Mouse (Mus musculus): ENCODE data around the gene Hhat. TPM values are rescaled to one million over a fixed set of nuclear protein-coding genes. Genes with fewer than 3 reads are reported as not detected.
A peak's percentile ranks its signal among the peaks of the same experiment; 100 is the strongest.

The Hhat gene
- total and polyA plus RNA-seq, 3 experiments, result 0.21 to 1.2 (median 1.1) TPM

GRCm38 (mm10) chr1:192520836-192521435 is 250.1 kb downstream of the Hhat start:
- Histone ChIP-seq H3K4me2 (ENCODE audit: insufficient read depth, low read depth, poor library complexity, severe bottlenecking) (no peak overlapping the region), H3K9me3 (replicated peaks; ENCODE audit: low read length) (no peaks in the 10 kb centered on the region), H3K79me2 (replicated peaks; ENCODE audit: control insufficient read depth, extremely low read depth, insufficient read depth, poor library complexity, severe bottlenecking) (no peaks in the 10 kb centered on the region), H3K4me3 (replicated peaks in 1 of 3; ENCODE audit: low read depth in 2 of 3, low read length in 2 of 3, poor library complexity in 1 of 3) (no peak overlapping the region), H3K4me1 (ENCODE audit: control insufficient read depth in 1 of 2, insufficient read depth in 2 of 2) (peaks cover 0 to 8% of the 10 kb centered on the region in 2 experiments; a peak in 2 of 4 replicates), H3K27me3 (replicated peaks) (peaks cover 32% of the 10 kb centered on the region), H3K27ac (ENCODE audit: insufficient read depth, low read depth) (no peak overlapping the region), H3K36me3 (replicated peaks in 1 of 2; ENCODE audit: control insufficient read depth in 1 of 2, insufficient read depth in 1 of 2, low read length in 1 of 2) (no peaks in the 10 kb centered on the region), H3K9ac (ENCODE audit: insufficient read depth, low read depth) (no peak overlapping the region)
- dilution Hi-C loops (cut with MboI; ENCODE audit: extremely low pct_ligation_motif_present, extremely low pct_unique_long_range_greater_than_20kb, low sequenced_read_pairs), result no loop called here
- DNase-seq (ENCODE audit: extremely low read depth), result no peak
- in situ Hi-C loops (cut with MboI; ENCODE audit: low pct_ligation_motif_present, low pct_unique_long_range_greater_than_20kb, low sequenced_read_pairs), result no loop called here
- no peak for TF ChIP-seq KAT2A (IDR thresholded peaks at IDR 0.05; ENCODE audit: insufficient replicate concordance, low read length)
- TF ChIP-seq GABPA (IDR thresholded peaks at IDR 0.05; ENCODE audit: insufficient replicate concordance, low read depth, low read length), result no peak
- TF ChIP-seq MAFK (IDR thresholded peaks at IDR 0.05; ENCODE audit: insufficient replicate concordance, low read length), result no peak
- no peak for TF ChIP-seq MXI1 (IDR thresholded peaks at IDR 0.05; ENCODE audit: low read depth, low read length)
- no peak for TF ChIP-seq JUN (IDR thresholded peaks at IDR 0.05; ENCODE audit: insufficient read depth, low read depth, low read length)
- no peak for TF ChIP-seq RCOR1 (conservative IDR thresholded peaks at IDR 0.05; ENCODE audit: low read depth, low read length)
- TF ChIP-seq MAZ (IDR thresholded peaks at IDR 0.05; ENCODE audit: low read depth, low read length), result no peak
- TF ChIP-seq SMC3 (IDR thresholded peaks at IDR 0.05; ENCODE audit: low read depth, low read length), result no peak
- TF ChIP-seq MYC (IDR thresholded peaks at IDR 0.05; ENCODE audit: low read depth, low read length), result no peak

- H3K9me3 ChIP-seq (replicated peaks; ENCODE audit: low read length), result no peaks in the 10 kb centered on the region
- no peak overlapping the region for H3K27ac ChIP-seq (ENCODE audit: insufficient read depth, low read depth)
- no peak overlapping the region for H3K4me3 ChIP-seq (replicated peaks in 1 of 3; ENCODE audit: low read depth in 2 of 3, low read length in 2 of 3, poor library complexity in 1 of 3)
- dilution Hi-C loops (cut with MboI; ENCODE audit: extremely low pct_ligation_motif_present, extremely low pct_unique_long_range_greater_than_20kb, low sequenced_read_pairs), result no loop called here
- no peak overlapping the region for H3K9ac ChIP-seq (ENCODE audit: insufficient read depth, low read depth)
- DNase-seq (ENCODE audit: extremely low read depth), result no peak
- H3K27me3 ChIP-seq (replicated peaks), result peaks cover 25% of the 10 kb centered on the region
- H3K36me3 ChIP-seq (replicated peaks in 1 of 2; ENCODE audit: control insufficient read depth in 1 of 2, insufficient read depth in 1 of 2, low read length in 1 of 2), result no peaks in the 10 kb centered on the region
- peaks cover 0 to 8% of the 10 kb centered on the region in 2 experiments; a peak in 2 of 4 replicates for H3K4me1 ChIP-seq (ENCODE audit: control insufficient read depth in 1 of 2, insufficient read depth in 2 of 2)
- H3K79me2 ChIP-seq (replicated peaks; ENCODE audit: control insufficient read depth, extremely low read depth, insufficient read depth, poor library complexity, severe bottlenecking), result no peaks in the 10 kb centered on the region
- in situ Hi-C loops (cut with MboI; ENCODE audit: low pct_ligation_motif_present, low pct_unique_long_range_greater_than_20kb, low sequenced_read_pairs), result no loop called here
- TF ChIP-seq CHD2 (IDR thresholded peaks at IDR 0.05; ENCODE audit: low read length) (no peak), MAFK (IDR thresholded peaks at IDR 0.05; ENCODE audit: insufficient replicate concordance, low read length) (0 out of 2 replicates have a peak, but pooled peaks have one; percentile 46)
- no peak overlapping the region for H3K4me2 ChIP-seq (ENCODE audit: insufficient read depth, low read depth, poor library complexity, severe bottlenecking)
These were observed 251.3 kb downstream of the Hhat start for GRCm38 (mm10) chr1:192519713-192520112.

GRCm38 (mm10) chr1:192515373-192515772 is 255.7 kb downstream of the Hhat start:
- no peak for TF ChIP-seq ZC3H11A (IDR thresholded peaks at IDR 0.05; ENCODE audit: low read depth, low read length)
- no peak for TF ChIP-seq GABPA (IDR thresholded peaks at IDR 0.05; ENCODE audit: insufficient replicate concordance, low read depth, low read length)
- TF ChIP-seq JUND (conservative IDR thresholded peaks at IDR 0.05; ENCODE audit: low read depth, low read length), result no peak
- TF ChIP-seq USF2 (conservative IDR thresholded peaks at IDR 0.05; ENCODE audit: low read depth, low read length), result no peak
- no peak for TF ChIP-seq USF1 (IDR thresholded peaks at IDR 0.05; ENCODE audit: low read depth, low read length)
- no peak for TF ChIP-seq CTCF (conservative IDR thresholded peaks at IDR 0.05 in 1 of 2, IDR thresholded peaks at IDR 0.05 in 1 of 2; ENCODE audit: low read depth in 2 of 2, low read length in 2 of 2)
- TF ChIP-seq MAZ (IDR thresholded peaks at IDR 0.05; ENCODE audit: low read depth, low read length), result no peak
- no peak for TF ChIP-seq MYC (IDR thresholded peaks at IDR 0.05; ENCODE audit: low read depth, low read length)
- TF ChIP-seq MAX (IDR thresholded peaks at IDR 0.05; ENCODE audit: low read length), result no peak
- TF ChIP-seq E2F4 (IDR thresholded peaks at IDR 0.05; ENCODE audit: insufficient replicate concordance, low read depth, low read length), result no peak
- no peak for TF ChIP-seq MXI1 (IDR thresholded peaks at IDR 0.05; ENCODE audit: low read depth, low read length)
- TF ChIP-seq MAFK (IDR thresholded peaks at IDR 0.05; ENCODE audit: insufficient replicate concordance, low read length), result no peak
- no peak for TF ChIP-seq BHLHE40 (IDR thresholded peaks at IDR 0.05; ENCODE audit: low read depth, low read length)
- TF ChIP-seq TCF12 (IDR thresholded peaks at IDR 0.05; ENCODE audit: low read depth, low read length), result no peak
- no peak for TF ChIP-seq CHD1 (IDR thresholded peaks at IDR 0.05; ENCODE audit: low read depth, low read length)
- TF ChIP-seq ELF1 (IDR thresholded peaks at IDR 0.05; ENCODE audit: low read depth, low read length), result no peak
- TF ChIP-seq CHD2 (IDR thresholded peaks at IDR 0.05; ENCODE audit: low read length), result no peak
- TF ChIP-seq NRF1 (IDR thresholded peaks at IDR 0.05; ENCODE audit: low read depth, low read length), result no peak
- TF ChIP-seq EP300 (IDR thresholded peaks at IDR 0.05; ENCODE audit: low read length), result no peak
- Histone ChIP-seq H3K27me3 (replicated peaks) (peaks cover 12% of the 10 kb centered on the region), H3K4me1 (ENCODE audit: control insufficient read depth in 1 of 2, insufficient read depth in 2 of 2) (peaks cover 2 to 8% of the 10 kb centered on the region in 2 experiments), H3K36me3 (replicated peaks in 1 of 2; ENCODE audit: control insufficient read depth in 1 of 2, insufficient read depth in 1 of 2, low read length in 1 of 2) (no peaks in the 10 kb centered on the region), H3K9me3 (replicated peaks; ENCODE audit: low read length) (no peaks in the 10 kb centered on the region), H3K9ac (ENCODE audit: insufficient read depth, low read depth) (no peak overlapping the region), H3K27ac (ENCODE audit: insufficient read depth, low read depth) (no peak overlapping the region), H3K79me2 (replicated peaks; ENCODE audit: control insufficient read depth, extremely low read depth, insufficient read depth, poor library complexity, severe bottlenecking) (no peaks in the 10 kb centered on the region), H3K4me3 (replicated peaks in 1 of 3; ENCODE audit: low read depth in 2 of 3, low read length in 2 of 3, poor library complexity in 1 of 3) (no peak overlapping the region), H3K4me2 (ENCODE audit: insufficient read depth, low read depth, poor library complexity, severe bottlenecking) (no peak overlapping the region)
- no peak for DNase-seq (ENCODE audit: extremely low read depth)
- dilution Hi-C loops (cut with MboI; ENCODE audit: extremely low pct_ligation_motif_present, extremely low pct_unique_long_range_greater_than_20kb, low sequenced_read_pairs) (no loop called here), in situ Hi-C loops (cut with MboI; ENCODE audit: low pct_ligation_motif_present, low pct_unique_long_range_greater_than_20kb, low sequenced_read_pairs) (no loop called here)
